Mouse (Mus musculus) neutrophil, adult 5-6 weeks (primary cell): Measurements from ENCODE around the gene Nmrk2. TPM values are rescaled to one million over a fixed set of nuclear protein-coding genes. Genes with fewer than 3 reads are reported as not detected.
"Not testable (repeated sequence)": the region's sequence is repeated elsewhere in the genome, so short reads cannot be mapped to it uniquely, and the experiment has no call there.

Source experiments
- ATAC-seq: fragments of 151-379, 151-347 bp; 2 replicates; pipeline ENCODE4 v1.8.0; 2017; ENCODE audit warnings: mild to moderate bottlenecking, moderate TSS enrichment; ENCODE audit not compliant: insufficient number of reproducible peaks, poor library complexity, low FRiP score, severe bottlenecking; ENCODE audit errors: extremely low read depth
- total RNA-seq: library from RNA; stranded (forward); fragments of 200-1000 nt; gene quantifications from 2 replicates; pipeline ENCODE4 v1.2.3, GENCODE M21; 2017

Nmrk2 gene
- not detected in 2 replicates for total RNA-seq

GRCm38 (mm10) chr10:81201807-81202758 is at the start of gene Nmrk2:
TSS of gene Nmrk2 (minus strand) at chr10:81202051.
- no peak for ATAC-seq

GRCm38 (mm10) chr10:81249442-81249841 is 47.6 kb upstream of the Nmrk2 start:
- no peak for ATAC-seq

DNA sequence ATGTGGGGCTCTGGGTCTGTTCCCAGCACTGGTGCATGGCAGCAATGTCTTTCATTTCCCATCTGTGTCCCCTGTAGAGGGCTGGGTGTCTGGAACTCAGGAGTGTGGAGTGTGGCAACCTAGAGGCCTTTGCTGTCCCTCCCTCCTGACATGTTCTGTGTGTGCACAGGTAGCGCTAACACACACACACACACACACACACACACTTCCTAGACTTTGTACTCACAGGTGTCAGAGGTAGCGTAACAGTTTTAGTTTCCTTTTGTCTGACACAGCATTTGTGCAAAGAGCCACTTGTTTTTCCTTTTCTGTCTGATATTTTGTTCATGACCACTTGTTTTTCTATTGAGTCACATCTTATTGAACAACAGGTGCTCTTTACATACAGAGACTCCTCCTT is 46.0 kb upstream of the Nmrk2 start:
- no peak for ATAC-seq

- no peak for ATAC-seq
Measured at GRCm38 (mm10) chr10:81245166-81245565, 43.3 kb upstream of the Nmrk2 start.

GRCm38 (mm10) chr10:81244595-81244994 is 42.7 kb upstream of the Nmrk2 start:
- peak; percentile 86 for ATAC-seq

DNA sequence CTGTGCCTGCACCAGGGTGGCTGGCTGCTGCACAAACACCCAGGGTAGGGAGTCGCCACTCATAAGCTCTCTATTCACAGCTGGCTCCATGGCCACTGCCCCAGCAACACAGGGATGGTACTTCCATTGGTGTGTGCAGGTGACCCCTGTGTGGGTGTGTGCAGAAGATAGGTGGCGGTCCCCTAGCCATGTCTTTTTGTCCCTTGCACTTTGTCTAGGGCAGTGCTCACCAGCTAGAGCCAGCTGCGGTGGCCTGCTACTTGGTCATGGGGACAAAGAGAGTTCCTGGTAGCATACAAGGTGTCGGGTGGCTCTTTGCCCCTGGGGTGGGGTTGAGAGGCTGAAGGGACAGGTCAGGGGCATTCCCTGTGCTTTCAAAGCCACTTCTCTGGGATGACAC is 42.3 kb upstream of the Nmrk2 start:
- ATAC-seq = no peak

GRCm38 (mm10) chr10:81242021-81242420 is 40.2 kb upstream of the Nmrk2 start:
- ATAC-seq = no peak

GRCm38 (mm10) chr10:81240876-81241275 is 39.0 kb upstream of the Nmrk2 start:
- no peak for ATAC-seq

GRCm38 (mm10) chr10:81238618-81239017 is 36.8 kb upstream of the Nmrk2 start:
- no peak for ATAC-seq

GRCm38 (mm10) chr10:81236471-81237268 is 34.8 kb upstream of the Nmrk2 start:
- ATAC-seq = no peak

- ATAC-seq = no peak
Measured at GRCm38 (mm10) chr10:81234206-81234605, 32.4 kb upstream of the Nmrk2 start.

DNA sequence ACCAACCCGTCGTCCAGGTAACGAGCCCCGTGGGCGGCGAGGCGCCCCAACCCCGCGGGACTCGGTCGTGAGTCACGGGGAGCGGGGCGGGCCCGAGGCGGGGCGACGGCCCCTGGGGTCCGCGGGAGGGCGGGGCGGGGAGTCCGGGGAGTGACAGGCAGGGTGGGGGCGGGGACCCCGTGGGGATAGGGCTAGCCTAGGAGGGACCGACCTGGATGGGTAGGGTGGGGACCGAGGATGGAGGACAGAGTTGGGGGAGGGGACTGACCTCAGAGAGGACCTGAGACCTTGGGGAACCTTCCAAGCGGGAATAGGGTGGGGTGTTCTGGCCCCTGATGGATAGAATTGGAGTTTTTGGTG is 31.4 kb upstream of the Nmrk2 start:
- no peak for ATAC-seq

GRCm38 (mm10) chr10:81232580-81233225 is 30.9 kb upstream of the Nmrk2 start, which contains the start of gene Zfr2:
TSS of gene Zfr2 (plus strand) at chr10:81233155.
- ATAC-seq = peak; percentile 81

- ATAC-seq = no peak
Measured at GRCm38 (mm10) chr10:81231436-81231835, 29.6 kb upstream of the Nmrk2 start.

DNA sequence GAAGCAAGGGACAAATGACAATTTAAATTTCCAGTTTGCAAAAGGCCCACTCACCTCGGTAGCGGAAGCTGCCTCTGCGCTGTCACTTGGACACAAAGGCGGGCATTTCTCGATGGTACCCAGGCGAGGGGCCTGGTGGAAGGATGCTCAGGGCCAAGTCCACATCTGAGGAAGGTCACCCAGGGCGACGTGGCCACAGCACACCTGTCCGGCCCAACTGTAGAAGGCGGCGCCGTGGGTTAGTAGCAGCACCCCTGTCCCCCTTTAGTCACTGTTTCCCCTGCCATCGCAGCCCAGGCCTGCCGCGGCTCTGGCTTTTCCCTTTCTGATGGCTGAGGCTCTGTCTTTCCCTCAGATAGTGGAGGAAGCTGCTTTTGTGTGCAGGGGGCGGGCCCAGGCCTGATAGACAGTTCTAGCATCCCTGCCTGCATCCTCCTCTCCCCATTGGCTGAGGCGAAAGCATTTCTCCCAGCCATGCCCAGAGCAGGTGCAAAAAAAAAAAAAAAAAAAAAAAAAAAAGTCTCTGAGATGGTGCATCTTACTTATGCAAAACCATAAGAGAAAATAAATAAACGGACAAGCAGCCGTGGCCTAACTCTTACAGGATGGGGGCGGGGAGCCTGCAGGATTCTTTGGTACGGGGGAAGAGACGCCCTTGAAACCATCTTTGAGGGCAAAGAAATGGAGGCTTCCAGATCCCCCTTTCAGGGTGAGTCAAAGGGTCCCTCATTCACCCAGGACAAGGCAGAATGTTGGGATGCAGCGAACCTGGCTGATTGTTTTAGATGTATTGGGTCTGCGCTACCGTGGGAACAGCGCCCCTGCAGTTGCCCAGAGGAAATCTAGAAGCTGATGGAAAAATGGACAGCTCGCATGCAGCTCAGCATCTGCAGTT is 28.8 kb upstream of the Nmrk2 start, which contains the start of gene Atcay:
Atcay (minus strand) TSS at position 396 of the 895 bp plus-strand sequence.
- no peak for ATAC-seq

DNA sequence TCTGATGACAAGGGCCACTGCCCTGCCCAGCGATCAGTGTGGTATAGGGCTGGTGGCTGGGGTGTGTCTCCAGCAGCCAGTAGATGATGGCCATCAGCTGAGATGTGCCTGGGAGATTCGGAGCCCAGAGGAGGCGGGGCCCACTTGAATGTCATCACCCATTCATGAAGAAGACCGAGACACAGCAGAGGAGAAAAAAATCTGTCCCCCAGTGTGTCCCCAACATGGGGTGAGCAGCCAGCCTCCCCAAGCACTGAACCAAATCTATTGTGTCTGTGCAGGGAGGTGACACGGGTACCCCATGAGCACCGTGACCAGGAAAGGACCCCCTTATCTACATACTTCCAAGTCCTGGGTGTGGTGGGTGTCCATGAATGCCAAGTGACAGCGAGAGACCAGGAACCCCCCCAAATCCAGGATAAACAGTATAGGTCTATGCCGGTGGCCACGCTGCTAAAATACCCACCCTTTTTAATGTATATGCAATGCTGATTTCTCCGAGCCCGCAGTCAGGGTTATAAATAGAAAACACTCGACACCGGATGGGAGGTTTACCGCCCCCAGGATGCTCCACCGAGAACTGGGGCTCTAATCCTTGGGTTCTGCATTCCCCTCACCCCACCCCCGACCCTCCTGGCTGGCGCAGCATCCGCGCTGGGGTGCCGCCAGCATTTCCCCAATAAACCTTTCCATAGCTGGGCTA is 28.0 kb upstream of the Nmrk2 start:
- no peak for ATAC-seq

GRCm38 (mm10) chr10:81223731-81224130 is 21.9 kb upstream of the Nmrk2 start:
- ATAC-seq = not testable (repeated sequence)
